Mouse (Mus musculus) left cerebral cortex, postnatal 25 days (tissue): ENCODE results near the gene Gnmt. TPM values are rescaled to one million over a fixed set of nuclear protein-coding genes. Genes with fewer than 3 reads are reported as not detected.

ENCODE experiments used
- DNase-seq, 2 experiments: peaks; one replicate each; pipeline ENCODE4 v3.0.0; 2022; ENCODE audit warnings: low spot score in 2 of 2, mixed read lengths in 1 of 2
- intact Hi-C: fragments of 180-260 bp; cut with DNase I; formaldehyde crosslinking; loops from one replicate; pipeline ENCODE4 v1.15.1; 2025
- total RNA-seq, 2 experiments: library from RNA; stranded (reverse); gene quantifications; 2 replicates each; pipeline ENCODE4 v1.2.3; 2021

The Gnmt gene
- total RNA-seq, 2 experiments from 2014 or later, result 0.48 to 0.57 TPM

DNA sequence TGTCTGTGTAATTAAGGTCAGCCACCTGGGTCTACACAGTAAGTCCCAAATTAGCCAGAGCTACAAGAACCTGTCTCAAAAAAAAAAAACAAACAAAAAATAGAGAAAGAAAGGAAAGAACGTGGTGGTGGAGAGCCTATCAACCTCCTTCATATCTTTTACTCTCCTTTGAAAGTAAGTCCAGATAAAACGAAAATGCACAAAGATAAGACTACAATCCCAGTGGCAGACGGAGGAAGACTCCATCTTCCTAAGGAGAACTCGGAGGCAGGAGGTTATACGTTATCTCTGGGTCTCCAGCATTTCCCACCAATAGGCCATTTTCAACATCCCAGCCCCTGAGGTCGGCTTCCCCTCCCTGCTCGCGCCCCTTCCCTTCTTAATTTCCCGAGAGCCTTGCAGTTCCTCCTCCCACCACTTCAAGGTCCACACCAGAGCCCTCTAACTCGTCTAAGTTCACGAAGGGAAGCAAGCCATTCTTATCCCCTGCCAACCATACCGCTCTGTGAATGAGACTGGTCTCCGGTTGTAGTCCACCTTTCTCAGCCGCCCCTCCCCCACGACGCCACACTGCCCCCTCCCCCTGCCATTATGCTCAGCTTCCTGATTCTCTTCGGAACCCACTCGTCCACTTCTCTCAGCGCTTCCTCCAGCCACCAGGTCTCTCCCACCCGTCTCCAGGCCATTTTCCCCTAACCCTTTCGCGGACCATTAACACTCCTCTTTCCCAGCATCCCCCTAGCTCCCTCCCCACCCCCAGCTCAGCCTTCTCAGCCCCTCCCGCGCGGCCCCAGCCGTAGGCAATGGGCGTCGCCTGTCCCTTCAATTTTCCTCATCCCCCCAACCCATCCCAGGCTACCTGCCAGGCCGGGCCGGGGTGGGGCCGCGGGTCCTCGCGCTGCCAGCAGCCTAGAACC is 48.9 kb downstream of the Gnmt start:
- peak in 1 of 2 experiments; percentile 37 for DNase-seq
- intact Hi-C loops, result loop anchor here (2.0 kb wide), 1 partner anchor 25 kb away; the partner anchor contains the start of gene Ppp2r5d

DNA sequence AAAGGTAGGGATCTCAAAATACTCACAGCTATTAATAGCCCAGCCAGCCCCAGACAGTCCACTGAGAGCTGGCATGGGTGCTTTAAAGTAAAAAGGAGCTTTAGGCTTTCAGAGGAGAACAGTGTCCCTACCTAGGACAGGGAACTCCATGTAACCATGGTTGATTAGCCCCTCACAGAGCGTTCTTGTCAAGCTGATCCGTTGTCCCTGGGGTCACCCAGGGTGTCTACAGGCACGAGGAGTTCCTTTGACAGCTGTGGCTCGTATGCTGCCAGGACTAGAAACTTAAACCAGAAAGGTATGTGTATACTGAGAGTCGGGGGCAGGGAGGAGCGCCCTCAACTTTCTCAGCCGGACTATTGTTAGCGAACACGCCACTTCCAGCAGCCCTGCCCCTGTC is 50.1 kb downstream of the Gnmt start:
- intact Hi-C loops, result no loop called here
- DNase-seq, result no peak

DNA sequence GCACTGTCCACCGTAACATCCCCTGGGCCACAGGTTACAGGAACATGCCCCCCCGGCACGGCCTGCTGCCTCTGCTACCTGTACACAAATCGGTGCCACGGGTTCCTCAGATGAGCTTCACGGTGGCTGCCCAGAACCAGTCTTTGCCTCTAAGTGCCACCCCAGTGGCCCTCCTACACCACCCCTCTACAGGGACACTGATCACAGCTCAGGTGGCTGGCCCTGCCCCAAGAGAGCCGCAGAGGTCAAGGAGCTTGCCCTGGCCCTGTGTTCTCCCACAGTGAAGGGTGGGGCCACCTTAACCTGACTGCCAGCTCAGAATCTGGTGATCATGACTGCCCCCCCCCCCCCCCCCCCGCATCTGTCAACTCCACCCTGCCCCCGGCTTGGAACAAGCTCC is 50.6 kb downstream of the Gnmt start, which contains the start of gene Mea1:
Mea1 (plus strand) TSS at position 378 of the 400 bp plus-strand sequence.
- no peak for DNase-seq
- intact Hi-C loops, result no loop called here

Other genes starting within 250 kb of the Gnmt start
- 100 to 1,000 TPM; 133 to 141 TPM for gene Ttbk1, start 241.5 kb downstream of the Gnmt start, total RNA-seq
- gene Dnph1, start 232.5 kb downstream of the Gnmt start, total RNA-seq, result 1 to 10 TPM; 3.2 to 3.6 TPM
- gene Cul9, start 182.8 kb downstream of the Gnmt start, total RNA-seq, result 10 to 100 TPM; 55.8 to 59.3 TPM
- gene Srf, start 173.0 kb downstream of the Gnmt start, total RNA-seq, result 10 to 100 TPM; 58.8 to 63.8 TPM
- gene Ptk7, start 99.7 kb downstream of the Gnmt start, total RNA-seq, result 10 to 100 TPM in 1 of 2 experiments, 1 to 10 TPM in 1; 9.5 to 10.5 TPM
- 10 to 100 TPM; 17.8 to 20.4 TPM for gene Klc4, start 83.1 kb downstream of the Gnmt start, total RNA-seq
- gene Mrpl2, start 82.9 kb downstream of the Gnmt start, total RNA-seq, result 10 to 100 TPM; 51.0 to 51.5 TPM
- gene Cul7, start 78.8 kb downstream of the Gnmt start, total RNA-seq, result 10 to 100 TPM; 25.6 to 27.1 TPM
- gene Rrp36, start 54.8 kb downstream of the Gnmt start, total RNA-seq, result 10 to 100 TPM; 17.1 to 18.2 TPM
- 100 to 1,000 TPM; 117 to 123 TPM for gene Mea1, start 50.4 kb downstream of the Gnmt start, total RNA-seq
- gene Klhdc3, start 48.3 kb downstream of the Gnmt start, total RNA-seq, result 100 to 1,000 TPM; 211 to 226 TPM
- 10 to 100 TPM; 81.2 to 91.0 TPM for gene Ppp2r5d, start 24.1 kb downstream of the Gnmt start, total RNA-seq
- 10 to 100 TPM; 48.1 to 49.1 TPM for gene Pex6, start 17.7 kb downstream of the Gnmt start, total RNA-seq
- 10 to 100 TPM; 65.5 to 66.0 TPM for gene Cnpy3, start 23.0 kb upstream of the Gnmt start, total RNA-seq
- not detected for gene Ptcra, start 34.5 kb upstream of the Gnmt start, total RNA-seq
- gene 2310039H08Rik, start 43.5 kb upstream of the Gnmt start, total RNA-seq, result 10 to 100 TPM in 1 of 2 experiments, 1 to 10 TPM in 1; 5.7 to 10.8 TPM
- 10 to 100 TPM; 45.7 to 51.9 TPM for gene Rpl7l1, start 53.5 kb upstream of the Gnmt start, total RNA-seq
- 10 to 100 TPM; 41.6 to 49.7 TPM for gene Bicral, start 129.3 kb upstream of the Gnmt start, total RNA-seq
- 10 to 100 TPM; 32.4 to 36.7 TPM for gene Tbcc, start 161.5 kb upstream of the Gnmt start, total RNA-seq
- gene Prph2, start 181.3 kb upstream of the Gnmt start, total RNA-seq, result not detected